17 mouse cellular contexts compared by ENCODE assay signal in genomic region chr2:4285693-4286291, GRCm38 (mm10).
DNase-seq lines count a peak whose midpoint lies in the region; ATAC-seq and TF ChIP-seq lines count a peak whose summit lies in the region.
"Had no signal": no experiment of that assay in that cellular context is flagged by ENCODE, and none has a peak within 500 bp of the region (broad histone marks: within the 10 kb centered on the region; RNA-seq: fewer than 3 reads in every experiment).

No protein-coding gene starts in this region.

- no peak overlapping the region for H3K27ac ChIP-seq in lung, embryonic 14.5 days (ENCODE audit: low read depth)
- peak overlapping the region; percentile 48; the same call in 1 of the 2 replicates for H3K27ac ChIP-seq in limb, embryonic 11.5 days (replicated peaks; ENCODE audit: low read depth, low read length)
- H3K27ac ChIP-seq in neural tube, embryonic 13.5 days (replicated peaks): no peak overlapping the region
- H3K27ac ChIP-seq: forebrain, embryonic 15.5 days; gastrocnemius, adult 2 months; layer of hippocampus, adult 2 months; liver, embryonic 12.5 days had no signal

- no peak overlapping the region for H3K9ac ChIP-seq in lung, embryonic 14.5 days
- H3K9ac ChIP-seq in limb, embryonic 11.5 days (ENCODE audit: low read length): no peak overlapping the region
- 0 out of 2 replicates have a peak overlapping the region, but pooled peaks have one; percentile 31 for H3K9ac ChIP-seq in neural tube, embryonic 13.5 days
- H3K9ac ChIP-seq: forebrain, embryonic 15.5 days; liver, embryonic 12.5 days had no signal

- TF ChIP-seq CTCF in lung, embryonic 14.5 days (IDR thresholded peaks at IDR 0.05; ENCODE audit: low read depth): no peak

- no peaks in the 10 kb centered on the region for H3K36me3 ChIP-seq in lung, embryonic 14.5 days (ENCODE audit: insufficient read depth)
- no peaks in the 10 kb centered on the region for H3K36me3 ChIP-seq in limb, embryonic 11.5 days (ENCODE audit: control insufficient read depth, insufficient read depth, low read length)
- no peaks in the 10 kb centered on the region for H3K36me3 ChIP-seq in neural tube, embryonic 13.5 days
- H3K36me3 ChIP-seq: forebrain, embryonic 15.5 days; liver, embryonic 12.5 days had no signal

- WGBS in lung, embryonic 14.5 days: 27% methylated on average over 4 of the region's 4 CpGs
- 21% methylated on average over 4 of the region's 4 CpGs for WGBS in limb, embryonic 11.5 days
- WGBS in neural tube, embryonic 13.5 days: 26% methylated on average over 4 of the region's 4 CpGs

- ATAC-seq in lung, embryonic 14.5 days (ENCODE audit: insufficient read depth): no peak
- ATAC-seq in limb, embryonic 11.5 days (ENCODE audit: insufficient number of reproducible peaks, low FRiP score, low TSS enrichment, low read depth): no peak
- ATAC-seq in neural tube, embryonic 13.5 days (ENCODE audit: low read depth): peak; percentile 27; the same call in 1 of the 2 replicates
- ATAC-seq: forebrain, embryonic 15.5 days; liver, embryonic 12.5 days had no signal

- no peak overlapping the region for H3K4me3 ChIP-seq in lung, embryonic 14.5 days (ENCODE audit: low read depth, low read length)
- no peak overlapping the region for H3K4me3 ChIP-seq in limb, embryonic 11.5 days (ENCODE audit: low read depth, low read length)
- no peak overlapping the region for H3K4me3 ChIP-seq in neural tube, embryonic 13.5 days
- H3K4me3 ChIP-seq: forebrain, embryonic 15.5 days; gastrocnemius, adult 2 months; layer of hippocampus, adult 2 months; liver, embryonic 12.5 days had no signal

- H3K27me3 ChIP-seq in lung, embryonic 14.5 days (ENCODE audit: insufficient read depth, low read length): no peaks in the 10 kb centered on the region
- no peaks in the 10 kb centered on the region for H3K27me3 ChIP-seq in limb, embryonic 11.5 days (ENCODE audit: control insufficient read depth, insufficient read depth, low read length)
- H3K27me3 ChIP-seq in neural tube, embryonic 13.5 days: no peaks in the 10 kb centered on the region
- H3K27me3 ChIP-seq: forebrain, embryonic 15.5 days; liver, embryonic 12.5 days had no signal

- peak; percentile 11 for DNase-seq in embryo, embryonic 9.5 days (ENCODE audit: extremely low spot score)
- no peak for DNase-seq in embryo, embryonic 10 days (ENCODE audit: low spot score)
- no peak for DNase-seq in lung, embryonic 14.5 days
- no peak for DNase-seq in lung, postnatal 14 days
- DNase-seq in limb, embryonic 11.5 days (ENCODE audit: low spot score): no peak
- DNase-seq in adrenal gland, postnatal 10 days: no peak
- no peak for DNase-seq in layer of hippocampus, postnatal 36 days
- DNase-seq: adrenal gland, adult 8-10 months; cerebellum, adult 9-10 months; gastrocnemius, adult 2 months; heart, postnatal 36 days; kidney, adult 11 months; thymus, postnatal 14 days had no signal

- H3K9me3 ChIP-seq in lung, embryonic 14.5 days (ENCODE audit: low read depth, low read length): no peaks in the 10 kb centered on the region
- H3K9me3 ChIP-seq in limb, embryonic 11.5 days (ENCODE audit: control insufficient read depth, low read length): no peaks in the 10 kb centered on the region
- no peaks in the 10 kb centered on the region for H3K9me3 ChIP-seq in neural tube, embryonic 13.5 days
- H3K9me3 ChIP-seq: forebrain, embryonic 15.5 days; liver, embryonic 12.5 days had no signal

- H3K4me2 ChIP-seq in lung, embryonic 14.5 days: peak overlapping the region; percentile 30; the same call in 1 of the 2 replicates
- H3K4me2 ChIP-seq in limb, embryonic 11.5 days (ENCODE audit: low read depth, severe bottlenecking): peak overlapping the region; percentile 16; the same call in 1 of the 2 replicates
- H3K4me2 ChIP-seq in neural tube, embryonic 13.5 days: peak overlapping the region; percentile 33; the same call in 1 of the 2 replicates
- H3K4me2 ChIP-seq: forebrain, embryonic 15.5 days; liver, embryonic 12.5 days had no signal

- H3K4me1 ChIP-seq in lung, embryonic 14.5 days (ENCODE audit: insufficient read depth): peaks cover 11% of the 10 kb centered on the region; the same call in 1 of the 2 replicates
- H3K4me1 ChIP-seq in limb, embryonic 11.5 days (ENCODE audit: control insufficient read depth, insufficient read depth, low read length): peaks cover 16% of the 10 kb centered on the region
- peaks cover 26% of the 10 kb centered on the region for H3K4me1 ChIP-seq in neural tube, embryonic 13.5 days (replicated peaks)
- H3K4me1 ChIP-seq: liver, embryonic 12.5 days had no signal
